Mouse (Mus musculus): Measurements from ENCODE around the gene Sec11a. TPM values are rescaled to one million over a fixed set of nuclear protein-coding genes. Genes with fewer than 3 reads are reported as not detected.
"Not testable (repeated sequence)": the region's sequence is repeated elsewhere in the genome, so short reads cannot be mapped to it uniquely, and the experiment has no call there.

Gene Sec11a
- 10 to 100 TPM; 25.1 to 29.4 TPM for total RNA-seq (2021)
- long read RNA-seq, experiment 1, transcript Sec11a-201 (6 exons, 1,345 nt), result major isoform, 36 of 39 reads
- long read RNA-seq, experiment 1, partial matches to known transcripts, result 0 of 39 reads
- long read RNA-seq, experiment 1, other reads (novel, unspliced or antisense), result 3 of 39 reads
- long read RNA-seq, experiment 2, transcript Sec11a-201 (6 exons, 1,345 nt), result major isoform, 22 of 25 reads
- long read RNA-seq, experiment 2, partial matches to known transcripts, result 1 of 25 reads
- long read RNA-seq, experiment 2, other reads (novel, unspliced or antisense), result 2 of 25 reads

DNA sequence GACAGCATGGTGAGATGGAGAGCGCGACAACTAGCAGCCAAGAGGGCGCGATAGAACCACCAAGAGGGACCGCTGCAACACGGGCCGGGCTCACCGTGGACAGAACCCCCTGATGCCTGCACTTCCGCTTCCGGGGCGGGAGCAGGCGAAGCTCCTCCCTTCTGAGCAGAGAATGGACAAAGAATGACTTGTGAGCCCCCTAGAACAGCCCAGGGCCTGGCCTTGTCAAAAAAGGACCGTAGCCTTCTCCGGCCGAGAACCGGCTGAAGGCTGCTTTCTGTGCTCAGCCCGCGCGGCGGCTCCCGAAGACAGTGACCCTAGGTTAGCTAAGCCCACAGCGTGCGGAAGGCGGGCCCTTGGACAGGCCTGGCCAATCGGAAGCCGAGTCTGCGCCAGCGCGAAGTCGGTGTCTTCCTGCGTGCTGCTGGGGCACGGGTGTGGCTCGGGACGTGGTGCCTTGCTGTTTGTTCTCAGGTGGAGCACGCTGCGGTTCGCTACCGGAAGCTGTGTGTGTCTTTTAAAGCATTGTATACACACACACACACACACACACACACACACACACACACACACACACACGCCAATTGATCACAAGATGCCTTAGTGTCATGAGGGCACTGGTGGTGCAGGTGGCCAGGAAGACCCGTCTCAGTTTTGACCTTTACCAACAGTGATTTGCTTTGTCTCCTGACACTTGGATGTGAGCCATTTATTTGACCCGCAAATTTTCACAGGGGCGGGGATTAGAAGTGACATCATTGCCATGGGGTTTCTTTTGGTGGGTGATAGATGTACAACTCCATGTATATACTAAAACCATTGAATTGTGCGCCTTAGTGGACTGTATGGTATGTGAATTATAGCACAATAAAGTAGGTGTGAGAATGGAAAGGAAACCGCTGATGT, at the start of gene Sec11a:
Gene Sec11a, minus strand, starts transcription at position 336 of the 906 bp plus-strand sequence.
- peak; percentile 94 for DNase-seq (ENCODE audit: low spot score)

DNA sequence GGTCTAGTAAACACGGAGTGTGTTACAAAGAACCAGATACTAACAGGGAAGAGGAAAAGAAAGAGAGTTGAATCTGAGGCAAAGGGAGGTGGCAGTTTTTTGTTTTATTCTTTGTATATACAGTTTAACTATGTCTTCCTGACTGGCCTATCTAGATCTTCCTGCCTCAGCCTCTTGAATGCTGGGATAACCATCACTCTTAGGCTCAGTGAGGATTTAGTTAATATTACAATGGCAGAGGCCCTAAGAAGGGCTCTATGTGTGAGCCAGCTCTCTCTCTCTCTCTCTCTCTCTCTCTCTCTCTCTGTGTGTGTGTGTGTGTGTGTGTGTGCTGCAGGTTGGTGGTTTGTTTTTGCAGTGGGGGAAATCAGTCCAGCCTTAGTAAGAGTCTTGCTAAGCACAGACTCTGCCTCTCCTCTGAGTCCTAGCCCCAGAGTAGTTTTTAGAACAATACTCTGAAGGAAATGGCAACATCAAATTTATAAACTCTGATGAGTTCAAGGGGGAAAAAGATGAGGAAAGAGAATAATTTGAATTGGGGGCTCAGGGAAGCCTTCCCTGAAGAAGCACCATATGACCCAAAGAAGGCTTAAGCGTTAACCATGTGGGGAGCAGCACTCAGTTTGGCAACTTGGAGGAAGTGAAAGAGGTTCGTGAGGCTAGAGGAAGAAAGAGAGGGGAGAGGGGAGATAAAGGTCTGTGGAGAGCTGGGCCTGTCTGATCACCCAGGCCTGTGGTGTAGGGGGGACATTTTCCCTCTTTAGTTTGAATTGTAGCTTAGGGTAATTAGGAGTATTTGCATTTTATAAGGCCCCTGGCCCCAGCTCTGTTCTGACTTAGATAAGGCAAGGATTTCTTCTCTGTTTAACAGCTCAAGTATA, 47.9 kb upstream of the Sec11a start:
- DNase-seq (ENCODE audit: low spot score), result no peak

DNA sequence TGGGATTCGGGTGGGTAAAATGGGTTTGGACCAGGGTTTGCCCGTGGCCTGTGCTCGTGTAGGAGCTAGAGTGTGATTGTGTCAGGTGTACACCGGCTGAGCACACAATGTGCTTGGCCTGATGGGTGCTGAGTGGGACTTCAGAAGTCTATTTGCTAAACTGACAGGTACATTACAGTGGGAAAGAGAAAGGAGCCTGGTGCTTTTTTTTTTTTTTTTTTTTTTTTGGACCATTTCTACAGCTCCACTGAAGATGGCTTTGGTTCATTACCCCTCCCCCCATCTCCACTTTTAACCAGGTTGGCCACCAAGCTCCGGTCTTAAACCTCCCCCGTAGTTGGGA, 47.1 kb upstream of the Sec11a start:
- DNase-seq (ENCODE audit: low spot score), result no peak

DNA sequence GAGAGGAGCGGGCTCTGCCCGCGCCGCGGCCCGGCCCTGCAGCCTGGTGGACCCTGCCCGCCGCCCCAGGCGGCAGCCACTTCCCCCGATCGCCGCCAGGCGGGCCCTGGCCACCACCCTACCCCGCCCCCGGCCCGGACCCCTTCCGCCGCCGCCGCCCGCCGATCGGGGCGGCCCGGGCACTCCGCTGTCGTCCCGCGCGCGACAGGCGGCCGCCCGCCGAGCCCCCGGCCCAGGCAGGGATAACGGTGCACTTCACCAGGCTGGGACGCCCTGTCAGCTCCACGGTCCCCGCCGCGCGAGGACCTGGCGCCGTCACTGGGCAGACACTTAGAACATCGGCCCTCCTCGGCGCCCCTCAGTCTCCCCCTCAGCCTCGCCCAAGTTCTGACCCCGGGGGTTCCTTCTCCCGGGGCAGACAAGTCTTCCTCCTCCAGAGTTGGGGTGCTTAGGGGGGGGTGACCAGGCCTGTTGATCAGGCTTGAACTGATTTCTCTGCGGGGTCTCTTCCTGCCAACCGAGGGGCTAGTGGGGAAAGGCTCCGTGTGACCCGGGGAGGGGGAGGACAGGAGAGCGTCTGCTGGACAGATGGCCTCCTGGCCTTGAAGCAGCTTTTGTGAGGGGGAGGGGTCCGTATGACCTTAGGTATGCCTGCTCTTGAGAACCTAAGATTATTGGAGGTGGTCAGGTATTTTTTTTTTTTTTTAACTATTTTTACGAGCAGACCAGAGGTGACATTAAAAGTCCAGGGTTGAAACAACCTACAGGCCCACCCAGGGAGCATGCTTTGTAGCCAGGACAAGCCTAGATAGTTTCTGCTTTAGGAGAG, 46.5 kb upstream of the Sec11a start:
- no peak for DNase-seq (ENCODE audit: low spot score)

DNA sequence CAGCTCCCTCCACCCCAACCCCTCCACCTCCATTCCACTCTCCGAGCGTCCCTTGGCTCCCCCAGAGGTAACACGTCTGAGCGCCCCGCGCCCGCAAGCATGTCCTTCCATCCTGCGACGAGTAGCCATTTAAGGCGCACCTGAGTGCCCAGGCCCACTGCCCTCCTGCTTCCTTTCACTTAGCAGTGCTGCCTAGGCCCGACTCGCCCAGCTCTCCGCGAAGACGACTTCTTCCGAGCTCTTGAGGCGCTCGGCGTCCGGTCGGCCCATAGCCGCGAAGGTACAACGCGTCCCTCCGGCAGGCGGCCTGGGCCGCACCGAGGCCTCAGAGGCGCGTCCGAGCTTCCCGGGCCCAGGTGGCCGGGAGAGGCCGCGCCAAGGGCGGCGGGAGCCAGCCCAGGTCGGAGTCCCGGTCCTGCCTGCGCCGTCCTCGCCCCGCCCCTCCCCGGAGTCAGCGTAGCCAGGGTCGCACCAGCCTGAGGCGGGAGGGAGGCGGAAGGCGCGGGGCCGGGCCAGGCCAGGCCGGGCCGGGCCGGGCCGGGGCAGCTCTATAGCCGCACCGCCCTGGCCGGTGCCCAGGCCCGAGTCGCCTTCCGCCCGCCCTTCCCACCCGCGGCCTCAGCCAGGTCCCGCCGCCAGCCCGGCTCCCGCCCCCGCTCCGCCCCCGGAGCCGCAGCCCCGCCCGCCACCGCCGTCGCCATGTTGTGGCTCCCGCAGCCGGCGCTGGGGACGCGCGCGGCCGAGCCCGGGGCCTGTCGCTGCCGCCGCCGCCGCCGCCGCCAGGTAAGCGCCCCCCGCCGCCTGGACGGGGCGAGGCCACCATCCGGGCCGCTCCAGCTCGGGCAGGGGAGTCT, 45.6 kb upstream of the Sec11a start, which contains the start of gene Zfp592:
Gene Zfp592, plus strand, starts transcription at position 702 of the 854 bp plus-strand sequence.
- peak; percentile 83 for DNase-seq (ENCODE audit: low spot score)

DNA sequence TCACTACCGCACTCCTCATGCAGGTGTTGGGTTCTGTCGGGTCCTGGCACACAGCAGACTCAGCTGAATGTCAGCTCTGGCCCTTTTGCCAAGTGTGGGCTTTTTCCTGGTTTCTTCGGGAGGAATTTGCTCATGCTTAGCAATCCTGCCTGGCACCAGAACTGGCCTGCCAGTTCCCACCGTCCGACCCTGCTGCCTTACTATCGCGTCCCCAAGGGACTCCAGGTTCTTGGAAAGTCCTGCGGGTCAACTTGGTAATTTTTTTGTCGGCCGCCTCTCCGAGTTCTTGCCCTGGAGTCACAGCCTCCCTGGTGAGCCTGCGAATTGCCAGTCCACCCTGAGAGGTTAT, 45.0 kb upstream of the Sec11a start:
- DNase-seq (ENCODE audit: low spot score), result peak; percentile 31

DNA sequence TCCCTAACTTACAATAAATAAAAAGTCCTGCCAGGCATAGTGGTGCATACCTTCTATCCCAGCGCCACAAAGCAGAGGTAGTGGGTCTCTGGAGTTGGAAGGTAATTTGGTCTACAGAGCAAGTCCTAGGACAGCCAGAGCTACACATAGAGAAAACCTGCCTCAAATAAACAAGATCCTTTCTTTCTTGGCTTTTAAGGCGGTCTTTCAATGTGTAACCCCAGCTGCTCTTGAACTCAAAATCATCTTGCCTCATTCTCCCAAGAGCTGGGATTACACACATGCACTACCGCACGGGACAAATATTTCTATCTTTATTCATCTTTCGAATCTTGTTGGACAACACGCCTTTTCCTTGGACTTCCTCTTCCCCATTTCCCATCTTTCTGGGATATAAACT, 44.5 kb upstream of the Sec11a start:
- peak; percentile 24 for DNase-seq (ENCODE audit: low spot score)

DNA sequence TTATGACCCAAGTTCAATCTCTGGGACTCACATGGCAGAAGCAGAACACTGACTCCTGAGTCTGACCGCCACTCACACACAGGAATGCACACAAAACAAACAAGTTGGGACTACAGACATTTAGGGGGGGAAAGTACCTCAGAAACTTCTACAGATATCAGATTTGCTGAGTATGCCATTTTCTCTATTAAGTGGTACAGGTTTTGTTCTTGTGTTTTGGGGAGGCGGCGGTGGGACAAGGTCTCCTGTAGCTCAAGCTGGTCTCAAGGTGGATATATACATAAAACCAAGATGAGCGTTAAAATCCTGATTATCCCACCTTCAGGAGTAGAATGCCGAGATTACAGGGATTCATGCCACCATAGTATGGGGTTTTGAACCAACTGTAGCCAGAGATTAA, 44.0 kb upstream of the Sec11a start:
- DNase-seq (ENCODE audit: low spot score), result no peak

DNA sequence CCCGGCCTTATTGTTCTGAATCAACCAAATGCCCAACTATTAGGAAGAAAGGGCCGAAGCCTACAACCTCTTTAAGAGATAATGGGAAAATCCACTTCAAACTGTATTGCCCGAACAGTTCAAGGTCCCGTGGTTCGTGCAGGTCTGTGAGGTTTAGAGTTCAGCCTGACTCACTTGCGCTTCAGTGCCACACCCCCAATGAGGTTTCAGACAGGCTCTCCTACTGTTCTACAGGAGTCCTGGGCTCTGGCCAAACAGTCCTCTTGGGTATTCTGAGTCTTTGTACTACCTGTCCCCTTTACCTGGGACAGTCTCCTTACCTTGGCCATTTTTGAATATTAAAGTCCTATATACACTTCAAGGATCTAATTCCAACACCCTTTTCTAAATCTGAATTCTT, 42.7 kb upstream of the Sec11a start:
- no peak for DNase-seq (ENCODE audit: low spot score)

DNA sequence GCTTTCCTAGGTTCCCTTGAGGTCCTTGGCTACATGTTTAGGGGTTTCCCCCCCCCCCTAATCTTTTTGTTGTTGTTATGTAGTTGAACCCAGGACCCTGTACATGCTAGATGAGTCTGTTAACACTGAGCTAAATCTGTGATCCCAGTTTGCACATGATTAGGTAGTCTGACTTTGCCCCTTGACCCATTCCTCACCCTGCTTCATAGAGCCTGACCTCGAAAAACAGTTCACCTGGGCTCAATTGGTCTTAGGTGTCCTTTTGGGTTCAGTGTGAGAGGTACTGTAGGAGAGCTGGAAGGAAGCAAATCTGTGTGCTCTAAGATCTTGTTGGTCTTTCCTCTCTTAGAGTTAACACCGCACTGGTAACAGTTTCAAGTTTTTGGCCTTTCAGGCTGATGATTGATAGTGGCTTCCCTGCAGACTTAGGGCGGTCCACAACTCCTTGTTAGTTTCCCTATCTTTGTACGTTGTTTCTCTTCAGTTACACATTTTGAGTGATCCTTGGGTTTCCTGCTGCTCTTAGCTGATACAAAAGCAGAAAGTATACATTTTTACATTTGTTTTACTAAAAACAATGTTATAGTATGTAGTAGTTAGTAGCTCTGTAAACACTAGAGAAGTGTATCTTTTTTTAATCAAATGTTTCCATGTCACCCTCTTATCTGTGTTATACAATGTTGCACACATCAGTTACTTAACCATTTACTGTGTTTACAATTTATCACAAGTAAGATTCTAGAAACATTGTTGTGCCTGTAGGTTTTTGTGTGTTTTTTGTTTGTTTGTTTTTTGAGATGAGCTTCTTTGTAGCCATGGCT, 40.4 kb upstream of the Sec11a start:
- DNase-seq (ENCODE audit: low spot score), result no peak

DNA sequence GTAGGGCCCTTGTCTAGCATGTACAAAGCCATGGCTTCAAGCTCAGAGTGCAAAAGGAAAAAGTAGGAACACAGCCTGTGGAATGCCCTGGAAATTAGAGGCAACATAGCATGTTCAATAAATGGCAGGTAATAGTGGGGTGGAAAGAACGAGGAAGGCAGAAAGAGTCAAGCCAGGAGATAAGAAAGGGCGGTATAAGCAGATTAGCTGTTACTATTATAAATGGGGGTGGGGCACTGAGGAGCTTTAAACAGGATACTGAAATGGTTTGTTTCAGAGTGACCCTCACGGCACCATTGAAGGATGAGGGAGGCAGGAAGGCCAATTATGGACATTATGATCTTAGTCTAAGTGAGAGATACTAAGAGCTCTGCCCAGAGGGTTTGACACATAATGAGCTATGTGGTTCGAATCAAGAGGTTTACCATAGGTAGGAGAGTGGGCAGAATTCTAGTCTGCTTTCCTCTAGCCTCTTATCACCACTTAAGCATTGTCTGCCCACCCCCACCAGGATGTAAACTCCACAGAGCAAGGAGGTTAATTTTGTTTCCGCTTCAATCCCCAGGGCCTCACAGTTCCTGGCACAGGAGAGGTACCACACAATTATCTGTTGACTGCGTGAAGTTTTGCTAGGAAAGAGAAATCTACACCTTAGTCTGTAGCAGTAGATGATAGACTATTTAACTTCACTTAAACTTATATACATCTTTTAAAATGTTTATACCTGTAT, 39.0 kb upstream of the Sec11a start:
- no peak for DNase-seq (ENCODE audit: low spot score)

DNA sequence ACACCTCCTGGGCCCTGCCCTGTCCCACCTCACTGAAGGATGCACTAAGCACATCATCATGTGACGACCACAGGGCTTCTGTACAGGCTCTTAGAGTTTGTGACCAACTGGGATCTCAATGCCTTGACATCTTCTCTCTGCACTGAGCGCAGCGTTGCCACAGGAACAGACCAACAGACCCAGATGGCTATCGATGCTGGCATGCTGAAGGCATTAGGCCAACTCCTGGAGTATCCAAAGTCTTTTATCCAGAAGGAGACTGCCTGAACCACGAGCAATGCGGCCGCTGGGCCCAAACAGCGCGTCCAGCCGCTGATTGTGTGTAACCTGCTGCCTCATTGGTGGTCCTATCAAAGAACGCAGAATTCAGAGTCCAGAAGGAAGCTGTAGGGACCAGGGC, 33.0 kb upstream of the Sec11a start:
- no peak for DNase-seq (ENCODE audit: low spot score)

DNA sequence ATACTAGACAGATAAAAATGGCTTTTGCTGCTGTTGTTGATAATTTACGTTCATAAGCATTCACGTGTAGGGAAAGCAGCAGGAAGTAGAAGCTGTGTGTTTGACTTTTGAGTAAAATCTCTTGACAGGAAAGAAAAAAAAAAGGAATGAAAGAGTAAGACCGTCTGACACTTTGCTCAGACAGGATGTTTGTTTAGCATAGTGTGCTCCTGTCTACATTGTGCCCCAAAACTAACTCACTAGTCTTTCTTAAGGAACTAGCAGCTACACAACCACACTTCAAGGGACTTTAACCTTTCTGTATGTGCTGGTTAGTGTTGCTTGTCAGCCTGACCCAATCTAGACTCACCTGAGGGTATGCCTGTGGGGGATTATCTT, 26.0 kb upstream of the Sec11a start:
- DNase-seq (ENCODE audit: low spot score), result not testable (repeated sequence)

DNA sequence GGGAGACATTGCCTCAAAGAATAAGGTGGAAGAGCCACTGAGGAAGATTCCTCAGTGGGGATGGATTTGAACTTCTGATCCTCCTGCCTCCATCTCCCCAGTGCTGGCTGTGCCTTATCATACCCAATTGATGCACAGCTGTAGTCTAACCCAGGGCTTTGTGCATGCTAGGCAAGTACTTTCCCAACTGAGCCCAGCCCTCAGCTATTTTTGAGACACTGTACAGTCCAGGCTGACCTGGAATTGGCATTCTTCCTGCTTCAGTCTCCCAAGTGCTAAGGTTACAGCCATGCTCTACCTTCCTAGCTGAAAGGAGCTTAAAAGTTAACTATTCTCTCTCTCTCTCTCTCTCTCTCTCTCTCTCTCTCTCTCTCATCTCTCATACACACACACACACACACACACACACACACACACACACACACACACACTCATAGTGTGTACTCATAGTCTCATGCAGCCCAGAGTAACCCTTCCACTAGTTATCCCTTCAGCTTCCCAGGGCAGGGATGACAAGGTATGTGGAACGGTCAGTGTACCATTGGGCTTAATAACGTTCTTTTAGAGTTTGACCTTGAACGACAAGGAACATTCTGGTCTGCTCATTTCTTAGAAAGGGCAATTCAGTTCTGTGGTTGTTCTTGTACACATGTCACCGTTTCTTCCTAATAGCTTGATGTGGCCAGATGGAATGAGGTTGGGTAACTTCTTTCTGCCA, 25.5 kb upstream of the Sec11a start:
- not testable (repeated sequence) for DNase-seq (ENCODE audit: low spot score)

DNA sequence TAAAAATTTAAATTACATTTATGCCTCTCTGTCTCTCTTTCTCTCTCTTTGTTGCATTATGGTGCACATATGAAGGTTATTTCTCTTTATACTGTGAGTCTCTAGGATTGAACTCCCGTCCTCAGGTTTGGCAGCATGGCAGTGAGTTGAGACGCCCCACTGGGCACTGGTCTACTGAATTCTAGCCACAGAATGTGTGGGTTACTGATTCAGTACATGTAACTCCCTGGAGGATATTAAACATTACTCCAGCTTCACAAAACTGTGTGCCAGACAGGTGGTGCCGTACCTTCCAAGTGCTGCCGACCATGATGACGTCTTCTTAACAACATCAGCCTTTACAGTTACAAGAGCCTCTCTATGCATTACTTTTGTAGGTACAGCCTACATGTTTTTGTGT, 24.5 kb upstream of the Sec11a start:
- no peak for DNase-seq (ENCODE audit: low spot score)

DNA sequence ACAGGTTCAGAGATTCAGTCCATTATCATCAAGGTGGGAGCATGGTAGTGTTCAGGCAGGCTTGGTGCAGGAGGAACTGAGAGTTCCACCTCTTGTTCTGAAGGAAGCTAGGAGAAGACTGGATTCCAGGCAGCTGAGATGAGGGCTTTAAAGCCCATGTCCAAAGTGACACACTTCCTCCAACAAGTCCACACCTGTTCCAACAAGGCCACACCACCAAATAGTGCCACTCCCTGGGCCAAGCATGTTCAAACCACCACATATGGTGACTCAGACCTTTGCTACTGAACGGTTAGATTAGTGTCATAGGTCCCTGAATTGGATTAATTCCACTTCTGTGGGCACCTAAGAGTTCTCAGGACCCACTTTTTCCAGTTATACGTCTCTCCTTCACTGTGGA, 23.8 kb upstream of the Sec11a start:
- no peak for DNase-seq (ENCODE audit: low spot score)

DNA sequence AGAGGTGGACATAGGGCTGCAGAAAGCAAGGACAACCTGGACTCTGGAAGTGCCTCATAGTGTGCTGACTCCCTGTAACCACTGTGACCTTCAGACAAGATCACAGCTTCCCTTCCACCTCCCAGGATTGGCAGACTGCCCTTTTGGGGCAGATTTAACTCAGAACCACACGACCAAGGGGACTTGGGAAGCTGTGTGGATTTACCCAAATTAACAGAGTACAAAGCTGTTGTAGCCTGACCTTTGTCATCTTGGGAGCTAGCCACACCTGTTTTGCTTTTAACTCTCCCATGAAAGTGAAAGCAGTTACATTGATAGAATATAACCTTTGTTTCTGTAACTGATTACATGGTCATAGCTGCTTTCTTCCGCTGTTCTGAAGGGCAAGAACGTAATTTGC, 23.3 kb upstream of the Sec11a start:
- no peak for DNase-seq (ENCODE audit: low spot score)

DNA sequence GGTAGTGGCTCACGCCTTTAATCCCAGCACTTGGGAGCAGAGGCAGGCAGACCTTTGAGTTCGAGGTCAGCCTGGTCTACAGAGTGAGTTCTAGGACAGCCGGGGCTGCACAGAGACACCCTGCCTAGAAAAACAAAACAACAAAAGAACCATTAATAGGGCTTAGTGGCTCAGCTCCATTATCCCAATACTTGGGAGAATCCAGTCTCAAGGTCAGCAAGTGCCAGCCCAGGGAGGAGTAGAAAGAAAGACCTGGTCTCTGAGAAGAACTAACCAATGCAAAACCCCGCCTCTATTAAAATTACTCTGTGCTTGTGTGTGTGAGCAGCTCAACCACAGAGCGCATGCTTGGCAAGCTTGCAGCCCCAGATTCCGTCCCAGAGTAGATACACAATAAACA, 15.2 kb upstream of the Sec11a start:
- DNase-seq (ENCODE audit: low spot score), result no peak
